Mouse (Mus musculus): ENCODE measurements around the gene Iqsec2. TPM values are rescaled to one million over a fixed set of nuclear protein-coding genes. Genes with fewer than 3 reads are reported as not detected.

Iqsec2 gene
- 4.4 TPM for polyA plus RNA-seq (2014; fragmentation: Illumina TruSeq; extraction: RNeasy Lipid Tissue Mini Kit (QIAGEN cat#74804); ENCODE audit: low read depth, low replicate concordance)

DNA sequence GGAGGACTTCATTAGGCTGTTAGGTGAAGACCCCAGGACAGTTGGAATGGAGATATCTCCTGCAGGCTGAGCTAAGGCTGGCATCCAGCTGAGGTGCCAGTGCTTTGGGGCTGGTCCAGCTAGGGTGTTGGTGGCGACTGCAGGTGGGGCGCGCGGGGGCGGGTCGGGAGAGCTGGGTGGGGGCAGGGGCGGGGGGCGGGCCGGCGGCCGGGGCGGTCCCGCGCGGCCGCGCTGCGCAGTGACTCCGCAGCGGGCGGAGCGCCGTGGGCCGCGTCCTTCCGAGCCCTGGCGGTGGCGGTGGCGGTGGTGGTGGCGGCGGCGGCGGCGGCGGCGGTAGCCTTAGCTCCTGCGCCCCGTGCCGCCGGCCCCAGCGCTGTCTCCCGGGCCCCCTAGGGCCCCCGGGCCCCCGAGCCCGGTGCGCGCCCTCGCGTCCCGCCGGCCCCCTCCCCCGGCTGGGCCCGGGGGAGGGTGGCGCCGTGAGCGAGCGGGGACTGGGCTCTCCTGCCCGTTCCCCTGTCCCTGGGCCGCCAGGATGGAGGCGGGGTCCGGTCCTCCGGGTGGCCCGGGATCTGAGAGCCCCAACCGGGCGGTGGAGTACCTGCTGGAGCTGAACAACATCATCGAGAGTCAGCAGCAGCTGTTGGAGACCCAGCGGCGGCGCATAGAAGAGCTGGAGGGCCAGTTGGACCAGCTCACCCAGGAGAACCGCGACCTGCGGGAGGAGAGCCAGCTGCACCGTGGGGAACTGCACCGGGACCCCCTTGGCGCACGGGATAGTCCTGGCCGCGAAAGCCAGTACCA is at the start of gene Iqsec2:
Gene Iqsec2 (plus strand): TSS at position 328 of the 801 bp plus-strand sequence.

DNA sequence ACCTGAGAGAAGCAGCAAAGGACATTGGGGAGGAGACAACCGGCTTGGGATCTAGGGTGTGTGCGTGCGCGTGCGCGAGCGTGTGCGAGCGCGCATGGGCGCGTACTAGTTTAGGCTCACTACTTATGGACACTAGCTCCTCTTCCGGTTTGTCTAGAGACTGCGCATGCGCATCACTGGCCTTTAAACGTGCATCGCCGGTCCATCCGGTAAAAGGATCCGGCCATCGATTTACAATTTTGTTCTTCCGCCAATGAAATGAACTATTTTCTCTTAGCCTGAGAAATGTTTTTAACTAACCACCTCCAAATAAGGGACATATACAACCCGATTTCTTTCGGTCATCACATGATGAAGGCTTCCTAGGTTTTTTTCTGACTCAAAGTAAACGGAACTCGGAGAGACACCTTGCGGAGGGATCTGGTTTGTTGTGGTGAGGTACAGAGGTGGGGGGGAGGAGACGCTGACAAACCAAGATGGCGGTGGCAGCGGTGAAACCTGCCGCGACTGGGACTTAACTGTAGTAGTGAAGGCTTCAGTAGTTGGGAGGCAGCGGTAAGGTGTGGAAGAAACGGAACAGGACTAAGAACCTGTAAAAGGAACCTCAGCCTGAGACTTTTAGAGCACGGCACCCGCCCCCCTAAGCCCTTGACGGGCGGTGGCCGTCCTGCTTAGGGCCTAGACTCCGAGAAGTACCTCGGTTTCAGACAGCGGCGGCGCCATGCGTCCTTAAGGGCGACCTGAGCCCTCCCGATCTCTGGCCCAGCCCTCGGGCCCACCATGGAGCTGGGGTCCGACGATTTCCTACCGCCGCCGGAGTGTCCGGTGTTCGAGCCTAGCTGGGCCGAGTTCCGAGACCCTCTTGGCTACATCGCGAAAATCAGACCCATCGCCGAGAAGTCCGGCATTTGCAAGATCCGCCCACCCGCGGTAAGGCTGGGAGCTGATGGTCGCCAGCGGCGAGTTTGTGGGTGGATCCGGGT is 89.0 kb downstream of the Iqsec2 start, which contains the start of gene Kdm5c:
Gene Kdm5c (plus strand): TSS at position 240 of the 983 bp plus-strand sequence.

Other genes starting within 250 kb of the Iqsec2 start
- gene Hsd17b10, start 142.4 kb upstream of the Iqsec2 start, polyA plus RNA-seq (2014; fragmentation: Illumina TruSeq; extraction: RNeasy Lipid Tissue Mini Kit (QIAGEN cat#74804); ENCODE audit: low read depth, low replicate concordance) = 117 TPM
- gene Ribc1, start 128.0 kb upstream of the Iqsec2 start, polyA plus RNA-seq (2014; fragmentation: Illumina TruSeq; extraction: RNeasy Lipid Tissue Mini Kit (QIAGEN cat#74804); ENCODE audit: low read depth, low replicate concordance) = not detected
- 94.7 TPM for gene Smc1a, start 127.8 kb upstream of the Iqsec2 start, polyA plus RNA-seq (2014; fragmentation: Illumina TruSeq; extraction: RNeasy Lipid Tissue Mini Kit (QIAGEN cat#74804); ENCODE audit: low read depth, low replicate concordance)
- 17.2 TPM for gene Kdm5c, start 88.8 kb downstream of the Iqsec2 start, polyA plus RNA-seq (2014; fragmentation: Illumina TruSeq; extraction: RNeasy Lipid Tissue Mini Kit (QIAGEN cat#74804); ENCODE audit: low read depth, low replicate concordance)
- gene Kantr, start 183.2 kb downstream of the Iqsec2 start, polyA plus RNA-seq (2014; fragmentation: Illumina TruSeq; extraction: RNeasy Lipid Tissue Mini Kit (QIAGEN cat#74804); ENCODE audit: low read depth, low replicate concordance) = 25.8 TPM
- 35.5 TPM for gene Tspyl2, start 198.2 kb downstream of the Iqsec2 start, polyA plus RNA-seq (2014; fragmentation: Illumina TruSeq; extraction: RNeasy Lipid Tissue Mini Kit (QIAGEN cat#74804); ENCODE audit: low read depth, low replicate concordance)
- gene Gpr173, start 224.4 kb downstream of the Iqsec2 start, polyA plus RNA-seq (2014; fragmentation: Illumina TruSeq; extraction: RNeasy Lipid Tissue Mini Kit (QIAGEN cat#74804); ENCODE audit: low read depth, low replicate concordance) = 2.5 TPM

Data from adrenal gland, adult 10 weeks (tissue).